Mouse (Mus musculus): ENCODE results near the gene Srpr.

Gene Srpr

DNA sequence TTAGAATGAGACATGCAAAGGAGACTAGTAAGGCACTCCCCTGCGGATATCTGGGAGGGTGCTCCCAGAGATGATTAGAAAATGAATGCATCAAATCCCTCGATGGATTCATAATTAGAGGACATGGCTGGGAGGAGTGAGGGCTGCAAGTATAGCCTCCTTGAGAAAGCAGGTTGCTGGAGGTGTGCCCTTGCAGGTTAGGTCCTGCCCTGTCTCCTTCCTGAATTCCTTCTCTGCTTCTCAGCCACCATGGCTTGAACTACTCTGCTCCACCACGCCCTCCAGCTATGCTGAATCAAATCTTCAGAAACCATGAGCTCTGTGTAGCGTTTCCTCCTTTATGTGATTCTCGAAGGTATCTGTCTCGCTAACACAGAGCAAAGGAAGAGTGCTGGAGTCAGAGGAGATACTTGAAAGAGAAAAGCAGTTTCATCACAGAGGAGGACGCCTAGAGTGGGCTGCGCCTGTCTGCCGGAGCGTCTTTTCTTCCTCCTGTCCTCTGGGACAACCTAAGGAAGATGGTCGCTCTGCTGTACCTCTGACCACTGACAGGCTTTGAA lies 6.9 kb upstream of the Srpr start:
- no peak for DNase-seq

DNA sequence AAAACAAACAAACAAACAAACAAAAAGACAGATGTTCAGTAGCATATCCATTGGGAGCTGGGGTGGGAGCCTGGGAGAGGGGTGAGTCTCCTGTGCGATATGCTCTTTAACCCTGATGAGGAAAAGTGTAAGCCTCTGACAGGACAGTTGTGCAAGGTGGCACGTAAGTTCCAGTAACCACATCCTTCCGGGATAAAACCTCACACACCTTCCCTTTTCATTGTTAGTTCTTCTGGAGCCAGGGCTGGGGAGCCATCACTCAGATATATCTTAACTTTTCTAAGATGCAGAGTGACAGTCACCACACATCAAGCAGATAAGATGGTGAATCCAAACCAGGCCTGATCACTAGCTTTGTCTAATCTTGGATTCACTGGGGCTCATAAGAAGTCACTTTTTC lies 5.9 kb upstream of the Srpr start:
- no peak for DNase-seq

DNA sequence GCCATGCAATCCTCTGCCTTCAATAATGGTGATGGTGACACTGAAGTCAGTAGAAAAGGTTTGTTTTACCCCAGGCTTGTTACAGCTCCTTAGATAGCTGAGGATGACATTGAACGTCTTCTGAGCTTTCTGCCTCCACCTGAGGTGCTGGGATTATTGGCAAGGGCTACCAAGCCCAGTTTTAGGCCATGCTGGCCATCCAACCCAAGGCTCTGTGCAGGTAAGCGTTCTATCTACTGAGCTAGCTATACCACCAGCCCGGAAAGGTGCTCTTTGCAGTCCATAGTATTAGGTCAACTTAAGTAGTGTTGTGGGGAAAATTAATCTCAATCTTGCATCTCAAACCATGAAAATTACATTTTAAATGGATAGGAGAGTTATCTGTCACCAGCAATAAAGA lies 2.4 kb upstream of the Srpr start:
- no peak for DNase-seq

DNA sequence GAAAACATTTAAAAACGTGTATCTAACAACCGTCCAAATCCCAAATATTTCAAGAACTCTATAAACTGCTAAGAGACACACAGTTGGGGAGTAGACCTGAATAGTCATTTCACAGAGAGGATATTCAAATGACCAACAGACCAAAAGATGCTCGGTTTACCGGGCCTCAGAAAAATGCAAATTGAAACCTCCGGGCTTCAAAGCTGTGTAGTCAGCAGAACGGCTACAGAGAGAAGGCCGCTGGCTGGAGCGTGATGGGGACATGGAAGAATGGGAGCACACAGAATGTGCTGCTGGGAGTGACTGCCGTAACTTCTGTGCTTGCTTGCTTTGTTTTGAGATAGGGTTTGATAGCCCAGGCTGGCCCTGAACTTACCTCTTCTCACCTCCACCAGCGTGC lies 1.6 kb upstream of the Srpr start:
- DNase-seq = no peak

DNA sequence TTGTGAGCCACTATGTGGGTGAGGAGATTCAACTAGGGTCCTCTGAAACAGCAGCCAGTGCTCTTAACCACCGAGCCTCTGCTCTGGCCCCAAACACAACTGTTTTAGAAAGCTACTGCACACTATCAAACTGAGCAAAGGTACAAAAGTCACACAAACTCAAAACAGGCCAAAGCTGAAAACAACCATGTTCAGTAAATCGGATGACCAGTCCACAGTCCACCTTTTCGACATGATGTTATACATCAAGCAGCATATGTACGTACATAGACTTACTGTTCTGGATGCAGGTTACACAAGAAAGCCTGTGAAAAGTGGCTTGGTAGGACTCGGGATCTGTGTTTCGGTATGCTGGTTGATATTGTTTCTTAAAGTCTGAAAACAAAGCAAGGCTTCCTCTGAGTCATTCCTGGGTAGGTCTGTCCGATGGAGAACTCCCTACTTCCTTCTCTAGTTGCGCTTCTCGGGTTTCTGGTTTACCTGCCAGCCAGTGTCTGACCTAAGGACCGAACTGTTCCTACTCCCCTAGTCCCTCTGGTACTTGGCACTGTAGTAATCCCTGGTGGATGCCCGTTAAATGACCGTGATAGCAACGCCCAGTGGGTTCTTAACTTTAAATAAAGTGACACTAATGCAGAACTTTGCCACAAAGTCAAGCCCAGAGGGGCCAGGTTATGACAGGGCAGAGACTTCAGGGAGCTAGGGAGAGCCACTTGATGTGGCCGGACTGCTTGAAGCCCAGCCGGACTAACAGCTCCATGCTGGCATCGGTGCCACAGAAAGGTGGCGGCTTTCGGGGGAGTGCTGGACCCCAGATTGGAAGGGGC lies 817 bp upstream of the Srpr start:
- DNase-seq = no peak

DNA sequence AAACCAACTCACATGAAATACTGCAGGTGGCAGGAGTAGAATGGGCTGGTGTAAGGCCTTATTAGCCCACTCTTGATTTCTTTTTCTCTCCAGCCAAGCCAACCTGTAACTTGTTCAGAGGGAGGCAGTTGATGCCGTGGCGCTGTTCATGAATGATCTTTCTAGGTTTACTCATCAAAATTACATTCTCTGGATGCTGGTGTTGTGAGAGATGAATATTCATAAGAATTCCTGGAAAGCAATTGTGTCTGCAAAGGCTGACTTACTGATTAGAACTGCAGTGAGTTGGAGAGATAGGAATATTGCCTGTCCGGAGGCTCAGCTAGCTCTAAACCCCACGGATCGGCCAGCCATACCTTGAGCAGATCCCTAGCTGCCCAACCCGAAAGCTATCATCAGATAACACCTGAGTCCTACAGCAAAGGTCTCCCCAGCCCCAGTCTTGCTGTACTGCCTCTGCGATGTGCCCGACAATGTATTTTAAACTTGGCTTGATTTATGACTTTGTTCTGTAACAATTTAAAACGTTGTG lies 620 bp downstream of the Srpr start:
- no peak for DNase-seq

DNA sequence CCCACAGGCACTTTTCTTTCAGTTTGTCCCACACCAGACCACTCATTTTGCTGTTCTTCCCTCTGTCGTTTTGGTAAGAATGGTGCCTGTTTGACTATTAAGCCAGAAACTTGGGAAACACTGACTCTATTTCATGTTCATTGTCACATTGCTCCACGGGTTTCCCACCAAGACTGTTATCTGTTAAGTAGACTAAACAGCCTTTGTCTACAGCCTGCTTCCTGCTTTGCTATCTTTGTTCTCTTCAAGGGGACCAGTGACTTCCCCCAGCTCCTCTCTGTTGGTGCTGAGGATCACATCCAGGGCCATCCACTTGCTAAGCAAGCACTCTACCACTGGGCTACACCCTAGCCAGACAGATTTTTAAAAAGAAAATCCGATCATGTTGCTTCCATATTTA lies 3.6 kb downstream of the Srpr start:
- DNase-seq = no peak

DNA sequence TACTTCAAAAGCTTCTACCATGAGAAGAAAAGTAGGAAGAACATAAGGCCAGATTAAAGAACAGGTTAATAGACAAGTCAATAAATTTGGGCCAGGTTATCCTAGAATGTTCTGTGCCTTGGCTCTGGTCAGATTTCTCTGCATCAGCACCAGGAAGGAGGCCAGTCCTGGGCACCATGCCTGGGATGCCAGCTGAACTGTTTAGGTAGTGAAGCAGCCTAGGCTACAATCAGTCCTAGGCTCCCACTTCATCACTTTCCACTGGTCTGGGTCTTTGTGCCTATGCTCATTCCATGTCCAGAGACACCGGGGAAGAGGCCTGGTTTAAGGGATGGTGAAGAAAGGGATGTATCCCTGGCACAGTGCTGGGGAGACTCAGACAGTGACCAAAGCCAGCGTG lies 4.4 kb downstream of the Srpr start:
- no peak for DNase-seq

DNA sequence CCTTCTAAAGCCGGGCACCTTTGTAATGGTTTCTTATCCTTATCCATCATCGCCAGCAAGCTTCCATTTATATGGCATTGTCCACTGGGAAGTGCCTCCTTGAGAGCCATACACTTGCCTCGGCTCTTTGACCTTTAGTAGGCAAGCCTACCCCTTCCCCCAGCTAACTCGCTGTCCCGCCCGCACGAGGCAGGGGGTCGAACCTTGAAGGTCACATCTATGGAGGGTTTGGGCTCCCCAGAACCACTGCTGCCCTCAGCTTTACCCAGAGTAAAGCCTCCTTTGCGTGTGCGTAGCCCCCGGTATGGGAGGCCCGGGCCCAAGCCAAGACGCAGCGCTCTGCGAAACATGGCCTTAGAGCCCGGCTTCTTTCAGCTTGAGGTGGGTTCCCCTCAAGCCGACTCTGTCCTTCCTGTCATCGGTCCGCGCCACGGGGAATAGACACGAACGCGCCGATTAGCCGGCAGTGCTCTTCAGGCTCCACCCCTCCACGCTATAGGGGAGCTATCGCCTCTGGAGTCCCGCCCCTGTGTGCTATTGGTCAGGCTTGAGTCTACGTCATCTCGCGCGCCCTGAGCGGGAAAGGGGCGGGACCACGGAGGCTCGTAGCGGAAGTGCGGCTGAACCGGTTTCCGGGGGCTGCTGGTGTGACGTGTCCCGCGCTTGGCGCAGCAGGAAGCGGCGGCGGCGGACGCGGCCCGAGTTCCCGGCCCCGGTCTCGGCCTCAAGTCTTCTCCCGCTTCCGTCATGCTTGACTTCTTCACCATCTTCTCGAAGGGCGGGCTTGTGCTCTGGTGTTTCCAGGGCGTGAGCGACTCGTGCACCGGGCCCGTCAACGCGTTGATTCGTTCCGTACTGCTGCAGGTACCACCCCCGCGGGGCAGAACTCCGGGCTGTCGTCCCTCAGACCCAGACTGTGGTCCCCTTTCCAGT lies 10.8 kb downstream of the Srpr start, which contains the start of gene Foxred1:
Gene Foxred1, minus strand, starts transcription at position 514 of the 933 bp plus-strand sequence.
- peak; percentile 99 for DNase-seq

DNA sequence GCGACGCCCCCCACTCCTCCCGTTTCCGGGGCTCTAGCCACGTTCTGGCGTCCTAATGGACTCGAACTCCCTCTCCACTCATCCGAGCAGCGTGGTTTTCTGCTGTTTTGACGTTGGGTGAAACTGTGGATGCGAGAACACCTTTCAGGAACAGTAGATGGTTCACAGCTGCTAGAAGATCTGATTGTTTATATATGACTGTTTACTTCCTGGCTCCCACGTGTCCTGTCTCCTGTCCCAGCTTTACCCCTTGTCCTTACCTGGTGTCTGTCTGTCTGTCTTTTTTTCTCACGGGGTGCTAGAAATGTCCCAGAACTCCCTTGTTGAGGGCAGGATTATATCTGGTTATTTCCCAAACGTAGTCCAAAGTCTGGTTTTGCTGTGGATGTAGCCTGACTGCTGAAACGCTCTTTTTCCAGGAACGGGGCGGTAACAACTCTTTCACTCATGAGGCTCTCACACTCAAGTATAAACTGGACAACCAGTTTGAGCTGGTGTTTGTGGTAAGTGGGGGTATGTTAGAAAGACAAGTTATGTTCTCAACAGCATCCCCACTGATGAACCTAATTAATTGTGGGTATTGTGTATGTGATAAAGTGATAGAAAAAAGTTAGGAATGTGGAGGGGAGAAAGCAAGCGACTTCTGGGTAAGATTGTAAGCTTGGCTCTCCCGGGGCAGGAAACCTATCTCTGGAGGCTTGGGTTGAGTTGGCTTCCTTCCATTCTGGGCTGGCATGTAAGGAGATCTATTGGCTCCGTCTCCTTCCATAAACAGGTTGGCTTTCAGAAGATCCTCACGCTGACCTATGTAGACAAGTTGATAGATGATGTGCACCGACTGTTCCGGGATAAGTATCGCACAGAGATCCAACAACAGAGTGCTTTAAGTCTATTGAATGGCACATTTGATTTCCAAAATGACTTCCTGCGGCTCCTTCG lies 11.9 kb downstream of the Srpr start:
- peak in 1 of 2 experiments; percentile 16 for DNase-seq

DNA sequence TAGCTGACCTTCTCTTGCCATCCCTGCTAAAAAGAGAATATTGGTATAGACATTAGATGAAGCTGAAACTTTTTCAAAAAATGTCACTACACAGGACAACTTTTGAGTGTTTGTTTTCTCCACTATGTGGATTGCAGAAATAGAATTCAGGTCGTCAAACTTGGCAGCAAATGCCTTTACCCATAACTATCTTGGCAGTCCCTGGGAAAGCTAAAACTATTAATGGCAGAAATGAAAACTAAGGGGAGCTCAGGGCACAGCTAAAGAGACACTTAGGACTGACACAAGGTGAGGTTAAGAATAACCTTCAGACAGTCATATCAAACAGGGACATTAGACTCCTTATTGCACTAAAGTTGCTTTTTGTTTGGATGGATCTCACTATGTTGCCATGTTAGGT lies 18.0 kb downstream of the Srpr start:
- DNase-seq = no peak

DNA sequence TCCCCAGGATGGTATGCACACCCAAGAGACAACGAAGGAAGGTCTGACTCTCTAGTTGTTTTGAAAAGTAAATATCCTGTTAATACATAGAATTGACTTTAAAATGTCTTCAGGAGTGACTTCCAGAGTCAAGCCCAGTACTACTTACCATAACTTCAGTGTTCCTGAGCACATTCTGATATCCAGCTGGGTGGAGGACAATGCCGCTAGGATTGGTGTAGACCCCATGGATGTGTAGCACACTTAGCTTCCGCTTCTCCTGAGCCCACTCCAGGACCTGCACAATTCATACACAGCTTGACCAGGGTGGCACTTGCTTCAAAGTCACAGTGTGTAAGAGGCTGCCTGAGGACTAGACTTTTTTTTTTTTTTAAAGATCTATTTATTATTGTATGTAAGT lies 23.5 kb downstream of the Srpr start:
- no peak for DNase-seq

DNA sequence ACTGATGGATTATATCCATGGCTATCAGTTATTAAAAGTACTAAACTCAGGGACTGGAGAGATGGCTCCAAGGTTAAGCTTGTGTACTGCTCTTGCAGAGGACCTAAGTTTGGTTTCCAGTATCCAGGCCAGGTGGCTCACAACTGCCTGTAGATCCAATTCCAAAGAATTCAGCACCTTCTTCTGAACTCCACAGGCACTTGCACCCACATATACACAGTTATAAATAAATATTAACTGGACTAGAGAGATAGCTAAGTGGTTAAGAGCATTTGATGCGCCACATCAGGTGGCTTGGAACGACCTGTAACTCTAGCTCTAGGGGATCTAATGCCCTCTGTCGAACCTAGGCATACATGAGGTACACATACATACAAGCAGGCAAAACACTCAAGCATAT lies 28.7 kb downstream of the Srpr start:
- DNase-seq = no peak

DNA sequence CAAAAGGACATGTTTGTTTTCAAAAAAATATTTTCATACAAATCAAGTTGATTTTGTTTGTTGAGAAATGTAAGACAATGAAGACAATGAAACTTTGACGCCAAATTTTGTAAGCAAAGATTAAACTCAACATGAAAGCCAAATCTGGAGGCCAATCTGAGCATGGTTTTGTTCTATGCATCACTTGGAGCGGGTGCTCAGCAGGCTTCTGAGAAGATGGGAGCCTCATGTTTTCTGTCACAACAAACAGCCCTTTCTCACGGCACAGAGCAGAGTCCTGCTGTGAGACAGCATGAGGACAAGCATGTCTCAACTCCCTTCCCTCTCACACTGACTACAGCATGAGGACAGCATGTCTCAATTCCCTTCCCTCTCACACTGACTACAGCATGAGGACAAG lies 36.0 kb downstream of the Srpr start:
- DNase-seq = no peak

DNA sequence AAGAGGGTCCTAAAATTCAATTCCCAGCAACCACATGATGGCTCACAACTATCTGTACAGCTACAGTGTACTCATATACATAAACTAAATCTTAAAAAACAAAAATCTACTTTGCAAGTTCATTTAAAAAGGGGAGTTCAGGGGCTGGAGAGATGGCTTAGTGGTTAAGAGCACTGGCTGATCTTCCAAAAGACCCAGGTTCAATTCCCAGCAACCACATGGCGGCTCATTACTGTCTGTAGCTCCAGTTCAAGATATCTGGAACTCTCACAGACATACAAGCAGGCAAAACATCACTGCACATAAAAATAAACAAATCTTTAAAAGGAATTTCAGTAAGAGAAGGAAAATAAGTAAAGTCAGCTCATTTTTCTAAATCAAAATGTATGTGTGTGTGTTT lies 38.4 kb downstream of the Srpr start:
- DNase-seq = no peak

DNA sequence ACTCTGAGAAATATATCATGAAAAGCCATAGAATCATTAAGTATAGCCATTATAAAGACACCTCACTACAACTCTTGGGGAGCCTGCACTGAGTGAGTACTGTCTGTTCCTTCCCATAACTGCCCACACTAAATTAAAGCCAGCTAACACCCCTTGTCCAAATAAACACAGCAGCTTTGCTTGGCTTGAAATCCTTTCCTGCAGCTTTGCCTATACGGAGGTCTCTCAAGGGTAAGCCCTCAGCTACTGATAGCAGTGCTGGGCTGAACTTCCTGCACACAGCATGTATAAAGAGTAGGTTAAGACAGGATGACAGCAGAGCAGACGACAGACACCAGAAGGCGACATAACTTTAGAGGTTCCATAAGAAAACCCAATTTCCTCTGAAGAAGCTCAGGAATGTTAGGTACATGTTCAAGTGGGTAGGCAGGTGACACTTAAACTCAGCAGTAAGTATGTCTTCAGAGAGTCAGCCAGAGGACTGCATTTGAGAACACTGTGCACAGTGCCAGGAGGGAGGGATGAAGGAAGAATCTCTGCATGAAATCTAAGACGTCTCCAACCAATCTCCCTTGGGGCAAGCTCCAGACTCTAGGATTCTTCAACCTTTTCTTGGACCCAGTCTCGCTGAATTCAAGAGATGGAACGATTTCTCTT lies 39.1 kb downstream of the Srpr start:
- DNase-seq = no peak

DNA sequence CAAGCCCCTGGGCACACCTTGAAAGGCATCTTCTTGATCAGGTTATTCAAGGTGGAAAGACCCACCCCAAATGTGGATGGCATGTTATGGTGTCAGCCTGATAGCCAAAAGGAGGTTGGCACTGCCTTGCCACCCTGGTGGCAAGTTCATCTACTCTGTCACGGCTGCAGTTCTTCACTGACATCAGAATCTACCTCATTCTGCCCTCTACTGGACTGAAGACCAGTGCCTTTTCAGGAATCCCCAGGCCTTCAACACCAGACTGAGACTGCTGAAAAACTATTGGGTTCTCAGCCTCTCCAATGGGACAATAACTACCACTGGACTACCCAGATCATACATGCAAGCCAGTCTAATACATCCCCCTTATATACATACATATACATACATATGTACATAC lies 39.8 kb downstream of the Srpr start:
- DNase-seq = no peak

DNA sequence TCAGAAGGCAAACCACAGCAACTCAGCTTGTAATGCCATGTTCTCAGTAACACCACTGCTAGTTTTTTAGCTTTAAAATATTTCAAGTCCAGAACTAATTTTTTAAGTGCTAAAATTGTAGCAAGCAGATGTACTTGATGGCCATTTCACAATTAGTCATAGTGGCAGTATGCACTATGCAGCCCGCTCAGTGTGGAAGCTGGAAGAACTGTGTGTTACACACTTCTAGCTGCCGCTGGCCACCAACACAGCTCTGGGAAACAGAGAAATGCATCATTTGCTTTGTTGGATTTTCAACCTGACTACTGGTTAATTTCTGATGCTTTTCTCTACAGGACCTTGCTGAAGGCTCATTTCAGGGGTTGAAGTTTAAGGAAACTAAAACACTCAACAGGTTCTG lies 47.4 kb downstream of the Srpr start:
- no peak for DNase-seq

DNA sequence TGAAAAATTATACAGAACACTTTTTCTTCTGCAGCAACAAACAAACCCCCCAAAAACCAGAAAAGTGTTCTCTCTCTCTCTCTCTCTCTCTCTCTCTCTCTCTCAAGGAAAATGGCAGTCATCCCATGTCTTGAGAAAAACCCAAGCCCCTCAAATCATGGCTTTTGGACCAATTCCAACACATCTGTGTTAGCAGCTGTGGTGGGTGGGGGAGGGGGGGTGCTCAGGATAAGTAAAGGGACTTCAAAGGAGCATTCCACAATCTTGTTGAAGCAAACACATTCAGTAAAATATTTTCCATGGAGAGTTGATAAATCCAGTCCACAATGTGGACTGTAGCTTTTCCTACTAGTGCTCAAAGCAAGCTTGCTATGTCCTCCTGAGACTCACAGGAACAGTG lies 49.5 kb downstream of the Srpr start:
- no peak for DNase-seq

DNA sequence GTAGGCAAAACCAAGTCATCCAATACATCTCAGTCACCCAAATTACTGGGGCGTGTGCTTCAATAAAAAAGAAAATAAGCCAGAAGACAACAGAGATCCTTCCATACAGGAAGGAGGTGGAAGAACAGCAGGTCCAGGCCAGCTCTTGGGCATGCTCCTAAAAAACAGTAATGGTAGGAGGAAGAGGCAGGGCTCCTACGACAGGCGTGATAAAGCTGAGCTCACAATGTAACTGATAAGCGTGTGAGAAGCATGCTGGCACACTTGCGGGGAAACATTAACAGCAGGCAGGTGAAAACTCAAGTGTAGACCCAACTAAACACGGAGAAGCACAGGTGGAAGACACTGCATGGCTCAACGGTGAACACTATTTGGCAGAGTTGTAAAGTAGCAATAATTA lies 57.4 kb downstream of the Srpr start:
- no peak for DNase-seq

DNA sequence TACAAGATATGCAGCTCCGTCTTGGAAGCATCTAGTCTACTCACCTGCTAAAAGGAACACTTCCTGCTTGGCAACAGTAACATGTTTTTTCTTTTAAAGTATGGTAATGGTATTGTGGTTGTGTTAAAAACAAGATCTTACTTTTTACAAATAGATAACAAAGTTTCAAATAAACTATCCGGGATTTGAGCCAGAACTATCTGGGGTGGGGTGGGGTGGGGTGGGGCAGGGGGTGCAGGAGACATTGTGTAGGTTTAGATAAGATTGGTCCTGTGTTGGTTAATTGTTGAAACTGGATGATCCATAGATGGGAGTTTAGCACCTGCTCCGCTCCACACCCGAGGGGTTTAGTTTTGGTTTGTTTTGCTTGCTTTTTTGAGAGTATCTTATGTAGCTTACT lies 62.4 kb downstream of the Srpr start:
- DNase-seq = no peak

DNA sequence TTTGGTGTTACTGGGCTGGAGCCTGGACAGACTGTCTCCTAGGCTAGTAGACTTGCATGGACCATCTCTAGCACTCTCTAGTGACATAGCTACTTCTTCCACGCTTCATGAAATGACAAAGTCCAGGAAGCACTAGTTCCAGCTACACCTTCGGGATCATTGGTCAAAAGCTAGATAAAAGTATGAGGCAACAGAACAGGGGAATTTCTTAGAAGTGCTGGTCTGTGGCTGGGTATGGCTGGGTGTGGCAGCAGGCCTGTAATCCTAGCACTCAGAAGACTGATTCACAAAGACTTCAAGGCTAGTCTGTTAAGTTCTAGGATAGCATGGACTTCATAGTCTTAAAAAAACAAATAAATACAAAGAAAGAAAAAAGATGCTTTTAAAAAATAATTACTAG lies 63.5 kb downstream of the Srpr start:
- no peak for DNase-seq

All from cerebellum, adult 18-20 months (tissue).